Mouse (Mus musculus): ENCODE measurements around the gene Myh14. TPM values are rescaled to one million over a fixed set of nuclear protein-coding genes. Genes with fewer than 3 reads are reported as not detected.

The Myh14 gene
- polyA plus RNA-seq, 1 experiment: 56.2 TPM

GRCm38 (mm10) chr7:44591348-44592116 lies 79.1 kb downstream of the Myh14 start:
- Histone ChIP-seq H3K4me3 (replicated peaks; ENCODE audit: insufficient read depth, low read depth, low read length) (peak overlapping the region; percentile 86), H3K27ac (ENCODE audit: insufficient read depth, low read length) (peak overlapping the region; percentile 57), H3K4me1 (ENCODE audit: control insufficient read depth, insufficient read depth, low read length) (peaks cover 19% of the 10 kb centered on the region), H3K27me3 (ENCODE audit: control insufficient read depth, insufficient read depth, low read length) (no peaks in the 10 kb centered on the region)
- peak; percentile 67 to 74 for DNase-seq
- TF ChIP-seq POLR2A (IDR thresholded peaks at IDR 0.05; ENCODE audit: borderline replicate concordance, insufficient read depth, low read length): no peak
- no peak for TF ChIP-seq CTCF (IDR thresholded peaks at IDR 0.05; ENCODE audit: borderline replicate concordance, insufficient read depth, low read depth, low read length)
- under 1% methylated on average over 56 of the region's 60 CpGs for WGBS

- H3K27me3 ChIP-seq (ENCODE audit: control insufficient read depth, insufficient read depth, low read length): no peaks in the 10 kb centered on the region
- peak within 1 kb of the TSS; percentile 97 for H3K4me3 ChIP-seq (replicated peaks; ENCODE audit: insufficient read depth, low read depth, low read length)
- TF ChIP-seq CTCF (IDR thresholded peaks at IDR 0.05; ENCODE audit: borderline replicate concordance, insufficient read depth, low read depth, low read length) (no peak), POLR2A (IDR thresholded peaks at IDR 0.05; ENCODE audit: borderline replicate concordance, insufficient read depth, low read length) (peak; percentile 97)
- WGBS: 2% methylated on average over 80 of the region's 80 CpGs
- H3K27ac ChIP-seq (ENCODE audit: insufficient read depth, low read length): peak within 1 kb of the TSS; percentile 74
- H3K4me1 ChIP-seq (ENCODE audit: control insufficient read depth, insufficient read depth, low read length): peaks cover 12% of the 10 kb centered on the region
- DNase-seq: peak; percentile 96 to 99
Observed at GRCm38 (mm10) chr7:44590402-44591347, 80.0 kb downstream of the Myh14 start, which contains the start of gene Kcnc3. TSS of gene Kcnc3 (plus strand) at chr7:44590664.

GRCm38 (mm10) chr7:44589946-44590345 lies 80.7 kb downstream of the Myh14 start:
- Histone ChIP-seq H3K4me3 (replicated peaks; ENCODE audit: insufficient read depth, low read depth, low read length) (peak overlapping the region; percentile 97), H3K4me1 (ENCODE audit: control insufficient read depth, insufficient read depth, low read length) (peaks cover 7% of the 10 kb centered on the region), H3K27me3 (ENCODE audit: control insufficient read depth, insufficient read depth, low read length) (no peaks in the 10 kb centered on the region), H3K27ac (ENCODE audit: insufficient read depth, low read length) (no peak overlapping the region)
- WGBS: 8% methylated on average over 13 of the region's 13 CpGs
- no peak for TF ChIP-seq CTCF (IDR thresholded peaks at IDR 0.05; ENCODE audit: borderline replicate concordance, insufficient read depth, low read depth, low read length)
- no peak for TF ChIP-seq POLR2A (IDR thresholded peaks at IDR 0.05; ENCODE audit: borderline replicate concordance, insufficient read depth, low read length)
- peak; percentile 53 to 57 for DNase-seq

- H3K4me1 ChIP-seq (ENCODE audit: control insufficient read depth, insufficient read depth, low read length): peaks cover 4% of the 10 kb centered on the region; the same call in 1 of the 2 replicates
Observed at GRCm38 (mm10) chr7:44589149-44589548, 81.5 kb downstream of the Myh14 start.

GRCm38 (mm10) chr7:44588338-44588737 lies 82.3 kb downstream of the Myh14 start:
- Histone ChIP-seq H3K27me3 (ENCODE audit: control insufficient read depth, insufficient read depth, low read length) (no peaks in the 10 kb centered on the region), H3K4me1 (ENCODE audit: control insufficient read depth, insufficient read depth, low read length) (peaks cover 4% of the 10 kb centered on the region; the same call in 1 of the 2 replicates), H3K27ac (ENCODE audit: insufficient read depth, low read length) (peak overlapping the region; percentile 88), H3K4me3 (replicated peaks; ENCODE audit: insufficient read depth, low read depth, low read length) (peak overlapping the region; percentile 78)
- DNase-seq: peak; percentile 65
- TF ChIP-seq POLR2A (IDR thresholded peaks at IDR 0.05; ENCODE audit: borderline replicate concordance, insufficient read depth, low read length): no peak
- 2% methylated on average over 12 of the region's 12 CpGs for WGBS

More at GRCm38 (mm10) chr7:44589149-44589548, 81.5 kb downstream of the Myh14 start:
- TF ChIP-seq CTCF (IDR thresholded peaks at IDR 0.05; ENCODE audit: borderline replicate concordance, insufficient read depth, low read depth, low read length): peak; percentile 32; the same call in 1 of the 2 replicates
- peak; percentile 71; the same call in 1 of the 2 replicates for TF ChIP-seq POLR2A (IDR thresholded peaks at IDR 0.05; ENCODE audit: borderline replicate concordance, insufficient read depth, low read length)
- DNase-seq: peak; percentile 95 to 98
- Histone ChIP-seq H3K27ac (ENCODE audit: insufficient read depth, low read length) (peak overlapping the region; percentile 88), H3K4me3 (replicated peaks; ENCODE audit: insufficient read depth, low read depth, low read length) (peak overlapping the region; percentile 97), H3K27me3 (ENCODE audit: control insufficient read depth, insufficient read depth, low read length) (no peaks in the 10 kb centered on the region)
- WGBS: under 1% methylated on average over 33 of the region's 33 CpGs

- H3K27ac ChIP-seq (ENCODE audit: insufficient read depth, low read length): no peak overlapping the region
- 25% methylated on average over 6 of the region's 6 CpGs for WGBS
- H3K4me3 ChIP-seq (replicated peaks; ENCODE audit: insufficient read depth, low read depth, low read length): peak overlapping the region; percentile 78
- H3K4me1 ChIP-seq (ENCODE audit: control insufficient read depth, insufficient read depth, low read length): peaks cover 4% of the 10 kb centered on the region; the same call in 1 of the 2 replicates
- peak; percentile 17 to 32 for DNase-seq
- TF ChIP-seq CTCF (IDR thresholded peaks at IDR 0.05; ENCODE audit: borderline replicate concordance, insufficient read depth, low read depth, low read length) (no peak), POLR2A (IDR thresholded peaks at IDR 0.05; ENCODE audit: borderline replicate concordance, insufficient read depth, low read length) (no peak)
- H3K27me3 ChIP-seq (ENCODE audit: control insufficient read depth, insufficient read depth, low read length): no peaks in the 10 kb centered on the region
Observed at GRCm38 (mm10) chr7:44587676-44588075, 83.0 kb downstream of the Myh14 start.

GRCm38 (mm10) chr7:44586930-44587329 lies 83.7 kb downstream of the Myh14 start:
- TF ChIP-seq POLR2A (IDR thresholded peaks at IDR 0.05; ENCODE audit: borderline replicate concordance, insufficient read depth, low read length): peak; percentile 38; the same call in 1 of the 2 replicates
- TF ChIP-seq CTCF (IDR thresholded peaks at IDR 0.05; ENCODE audit: borderline replicate concordance, insufficient read depth, low read depth, low read length): no peak
- peak; percentile 90 to 93 for DNase-seq
- Histone ChIP-seq H3K27me3 (ENCODE audit: control insufficient read depth, insufficient read depth, low read length) (no peaks in the 10 kb centered on the region), H3K27ac (ENCODE audit: insufficient read depth, low read length) (peak overlapping the region; percentile 93; the same call in 1 of the 2 replicates), H3K4me1 (ENCODE audit: control insufficient read depth, insufficient read depth, low read length) (peaks cover 4% of the 10 kb centered on the region; the same call in 1 of the 2 replicates), H3K4me3 (replicated peaks; ENCODE audit: insufficient read depth, low read depth, low read length) (peak overlapping the region; percentile 78)
- WGBS: under 1% methylated on average over 18 of the region's 18 CpGs
